Mouse (Mus musculus) forebrain, embryonic 16.5 days (tissue): ENCODE measurements around the gene Arpp21. TPM values are rescaled to one million over a fixed set of nuclear protein-coding genes. Genes with fewer than 3 reads are reported as not detected.
A peak's percentile ranks its signal among the peaks of the same experiment; 100 is the strongest.

ENCODE experiments used
- ATAC-seq: fragments of 200-750 bp; cut with Nextera tagmentation; 2 replicates; pipeline ENCODE4 v1.8.0; 2017; ENCODE audit warnings: mild to moderate bottlenecking, moderate library complexity
- H3K27ac ChIP-seq: fragments of 300-500 bp; sonication (generic); 2 replicates; pipeline ENCODE4 v1.5.1; 2014; ENCODE audit warnings: low read length, control low read depth
- H3K27me3 ChIP-seq: fragments of 300-500 bp; sonication (generic); replicated peaks from 2 replicates; pipeline ENCODE4 v1.6.1; 2014; ENCODE audit warnings: low read length; ENCODE audit not compliant: control insufficient read depth, insufficient read depth
- H3K36me3 ChIP-seq: fragments of 300-500 bp; sonication (generic); 2 replicates; pipeline ENCODE4 v1.6.1; 2014; ENCODE audit not compliant: control insufficient read depth, insufficient read depth
- H3K4me1 ChIP-seq: fragments of 300-500 bp; sonication (generic); replicated peaks from 2 replicates; pipeline ENCODE4 v1.6.1; 2014; ENCODE audit warnings: low read length; ENCODE audit not compliant: control insufficient read depth, insufficient read depth
- H3K4me2 ChIP-seq: fragments of 300-500 bp; sonication (generic); 2 replicates; pipeline ENCODE4 v1.6.1; 2014; ENCODE audit warnings: mild to moderate bottlenecking, low read length, control low read depth
- H3K4me3 ChIP-seq: fragments of 300-500 bp; sonication (generic); replicated peaks from 2 replicates; pipeline ENCODE4 v1.5.1; 2014; ENCODE audit warnings: mild to moderate bottlenecking, low read length, control low read depth
- H3K9ac ChIP-seq: fragments of 300-500 bp; sonication (generic); replicated peaks from 2 replicates; pipeline ENCODE4 v1.6.1; 2014; ENCODE audit warnings: low read depth, low read length, control low read depth
- H3K9me3 ChIP-seq: fragments of 300-500 bp; sonication (generic); 2 replicates; pipeline ENCODE4 v1.6.1; 2016; ENCODE audit warnings: low read length; ENCODE audit not compliant: control insufficient read depth
- WGBS: fragments of 180-500 bp; shearing (Covaris S2); extraction: QIAGEN DNeasy Blood & Tissue Kit; methylation state at CpG from one replicate; pipeline ENCODE4 v1.1.7; 2014; 5-methylcytosine and 5-hydroxymethylcytosine counted together
- polyA plus RNA-seq: library from polyadenylated mRNA; unstranded; fragments of >200 nt; fragmentation: Nextera tagmentation; extraction: Ambion mirVana; gene quantifications from 2 replicates; pipeline ENCODE4 v1.2.1, GENCODE M21; 2015

The Arpp21 gene
- polyA plus RNA-seq, 1 experiment from 2014 or later: 115 TPM

GRCm38 (mm10) chr9:112253730-112254129 is 18.0 kb upstream of the Arpp21 start:
- Histone ChIP-seq H3K4me2 (no peak overlapping the region), H3K9me3 (no peaks in the 10 kb centered on the region), H3K27me3 (no peaks in the 10 kb centered on the region), H3K36me3 (no peaks in the 10 kb centered on the region), H3K9ac (no peak overlapping the region), H3K4me1 (no peaks in the 10 kb centered on the region), H3K4me3 (no peak overlapping the region), H3K27ac (no peak overlapping the region)
- no peak for ATAC-seq
- WGBS: 88% methylated on average over 1 of the region's 1 CpGs

GRCm38 (mm10) chr9:112251857-112252256 is 16.1 kb upstream of the Arpp21 start:
- H3K4me3 ChIP-seq: no peak overlapping the region
- no peaks in the 10 kb centered on the region for H3K27me3 ChIP-seq
- no peaks in the 10 kb centered on the region for H3K9me3 ChIP-seq
- no peak overlapping the region for H3K9ac ChIP-seq
- no peak overlapping the region for H3K4me2 ChIP-seq
- H3K36me3 ChIP-seq: no peaks in the 10 kb centered on the region
- no peak overlapping the region for H3K27ac ChIP-seq
- no peak for ATAC-seq
- no peaks in the 10 kb centered on the region for H3K4me1 ChIP-seq
- 87% methylated on average over 3 of the region's 3 CpGs for WGBS

DNA sequence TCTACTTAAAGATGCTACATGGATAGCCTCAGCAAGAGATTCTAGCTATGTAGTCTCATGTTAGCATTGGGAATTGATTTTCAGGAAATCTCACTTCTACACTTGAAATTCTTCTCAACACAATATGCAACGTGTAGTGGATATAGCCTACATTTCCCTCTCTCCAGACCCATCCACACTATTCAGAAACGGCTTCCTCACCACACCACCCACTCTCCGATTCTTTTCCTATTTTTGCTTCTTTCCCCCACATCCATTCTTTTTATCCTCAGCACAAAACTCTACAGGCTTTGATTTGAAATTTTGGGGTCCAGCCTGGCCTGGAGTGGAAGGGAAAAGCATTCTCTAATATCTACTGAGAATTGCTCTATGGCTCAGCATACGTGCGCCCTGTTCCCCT is 15.6 kb upstream of the Arpp21 start:
- WGBS: 91% methylated on average over 5 of the region's 5 CpGs
- Histone ChIP-seq H3K4me2 (no peak overlapping the region), H3K27me3 (no peaks in the 10 kb centered on the region), H3K9ac (no peak overlapping the region), H3K27ac (no peak overlapping the region), H3K4me1 (no peaks in the 10 kb centered on the region), H3K4me3 (no peak overlapping the region), H3K36me3 (no peaks in the 10 kb centered on the region), H3K9me3 (no peaks in the 10 kb centered on the region)
- no peak for ATAC-seq

DNA sequence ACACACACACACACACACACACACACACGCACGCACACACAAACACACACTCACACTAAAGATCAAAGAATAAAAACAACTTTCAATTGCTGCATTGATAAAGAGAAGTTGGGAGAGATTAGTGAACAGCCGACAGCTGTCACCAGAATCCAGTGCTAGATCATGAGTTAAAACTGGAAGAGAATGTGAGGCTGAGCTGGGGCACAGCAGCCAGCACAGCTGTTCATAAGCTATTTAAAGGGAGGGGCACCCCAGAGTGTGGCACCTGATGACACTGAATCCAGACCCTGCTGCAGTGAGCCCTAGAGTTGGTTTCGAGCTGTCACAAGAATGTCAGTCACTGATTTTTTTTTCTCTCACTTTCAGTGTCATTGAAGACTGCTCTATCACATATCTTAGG is 14.0 kb upstream of the Arpp21 start:
- no peak for ATAC-seq
- Histone ChIP-seq H3K27me3 (no peaks in the 10 kb centered on the region), H3K36me3 (no peaks in the 10 kb centered on the region), H3K4me3 (no peak overlapping the region), H3K9me3 (no peaks in the 10 kb centered on the region), H3K27ac (no peak overlapping the region), H3K4me1 (no peaks in the 10 kb centered on the region), H3K9ac (no peak overlapping the region), H3K4me2 (no peak overlapping the region)
- WGBS: 87% methylated on average over 4 of the region's 4 CpGs

GRCm38 (mm10) chr9:112247183-112247582 is 11.4 kb upstream of the Arpp21 start:
- no peak overlapping the region for H3K9ac ChIP-seq
- no peaks in the 10 kb centered on the region for H3K27me3 ChIP-seq
- H3K36me3 ChIP-seq: no peaks in the 10 kb centered on the region
- no peaks in the 10 kb centered on the region for H3K9me3 ChIP-seq
- no peak for ATAC-seq
- H3K4me3 ChIP-seq: no peak overlapping the region
- no peak overlapping the region for H3K27ac ChIP-seq
- no peaks in the 10 kb centered on the region for H3K4me1 ChIP-seq
- no peak overlapping the region for H3K4me2 ChIP-seq
- 85% methylated on average over 2 of the region's 2 CpGs for WGBS

GRCm38 (mm10) chr9:112238168-112238567 is 2.4 kb upstream of the Arpp21 start:
- Histone ChIP-seq H3K9ac (no peak overlapping the region), H3K4me2 (no peak overlapping the region), H3K4me3 (no peak overlapping the region), H3K27ac (0 out of 2 replicates have a peak overlapping the region, but pooled peaks have one; percentile 32), H3K9me3 (no peaks in the 10 kb centered on the region), H3K36me3 (no peaks in the 10 kb centered on the region), H3K4me1 (peaks cover 9% of the 10 kb centered on the region; the same call in 1 of the 2 replicates), H3K27me3 (no peaks in the 10 kb centered on the region)
- WGBS: 68% methylated on average over 9 of the region's 9 CpGs
- no peak for ATAC-seq

DNA sequence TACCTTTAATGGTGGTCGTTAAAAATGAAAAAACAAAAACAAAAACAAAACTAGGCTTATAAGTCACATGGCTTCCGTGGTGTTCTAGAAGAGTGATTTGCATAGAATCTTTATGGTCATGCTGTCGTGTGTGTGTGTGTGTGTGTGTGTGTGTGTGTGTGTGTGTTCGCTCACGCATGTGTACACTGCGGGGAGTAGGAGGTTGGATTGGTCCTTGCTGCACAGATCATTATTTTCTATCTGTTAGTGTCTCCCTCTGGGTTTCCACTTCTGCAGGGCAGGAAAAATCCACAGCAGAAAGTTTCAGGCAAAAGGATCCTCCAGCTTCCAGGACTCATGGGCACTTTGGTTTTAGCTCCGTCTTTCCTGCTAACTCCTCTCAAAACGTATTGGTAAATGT is 813 bp upstream of the Arpp21 start:
- H3K9ac ChIP-seq: no peak overlapping the region
- H3K27ac ChIP-seq: no peak overlapping the region
- H3K36me3 ChIP-seq: no peaks in the 10 kb centered on the region
- 71% methylated on average over 8 of the region's 8 CpGs for WGBS
- no peak overlapping the region for H3K4me3 ChIP-seq
- H3K4me2 ChIP-seq: peak overlapping the region; percentile 13; the same call in 1 of the 2 replicates
- no peaks in the 10 kb centered on the region for H3K27me3 ChIP-seq
- peaks cover 9% of the 10 kb centered on the region; the same call in 1 of the 2 replicates for H3K4me1 ChIP-seq
- no peaks in the 10 kb centered on the region for H3K9me3 ChIP-seq
- no peak for ATAC-seq

DNA sequence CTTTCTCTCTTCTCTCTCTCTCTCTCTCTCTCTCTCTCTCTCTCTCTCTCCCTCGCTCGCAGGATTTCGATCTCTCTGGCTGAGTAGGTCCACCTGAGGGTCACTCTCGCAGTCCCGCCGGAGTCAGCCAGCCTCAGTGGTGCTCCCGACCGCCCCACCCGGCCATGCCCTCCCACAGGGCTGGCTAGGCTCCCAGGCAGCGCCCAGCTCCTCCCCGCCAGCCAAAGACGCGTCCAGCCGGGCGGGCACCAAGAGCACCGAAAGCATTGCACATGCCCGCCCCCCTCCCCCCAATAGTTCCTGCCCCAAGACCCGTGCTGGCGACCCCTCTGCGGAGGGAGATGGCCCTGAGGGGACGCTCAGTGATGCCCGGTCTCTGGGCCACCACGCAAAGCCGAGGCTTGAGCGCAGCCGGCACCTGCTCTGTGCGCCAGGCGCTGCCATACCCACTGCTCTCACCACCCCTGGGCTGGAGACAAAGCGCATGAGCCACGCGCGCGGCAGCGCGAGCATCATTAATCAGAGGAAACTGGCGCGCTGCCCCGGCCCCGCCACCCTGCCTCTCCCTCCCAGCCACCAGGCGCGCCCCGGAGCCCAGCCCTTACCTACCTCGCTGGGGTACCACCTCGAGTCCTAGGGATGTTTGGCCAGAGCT is 570 bp downstream of the Arpp21 start:
- under 1% methylated on average over 44 of the region's 44 CpGs for WGBS
- peak; percentile 94 for ATAC-seq

GRCm38 (mm10) chr9:112234505-112235024 is 1.2 kb downstream of the Arpp21 start:
- H3K4me3 ChIP-seq: peak overlapping the region; percentile 58
- peak overlapping the region; percentile 96 for H3K27ac ChIP-seq
- H3K36me3 ChIP-seq: no peaks in the 10 kb centered on the region
- peak overlapping the region; percentile 66 for H3K4me2 ChIP-seq
- peaks cover 9% of the 10 kb centered on the region; the same call in 1 of the 2 replicates for H3K4me1 ChIP-seq
- H3K9me3 ChIP-seq: no peaks in the 10 kb centered on the region
- peak overlapping the region; percentile 97 for H3K9ac ChIP-seq
- H3K27me3 ChIP-seq: no peaks in the 10 kb centered on the region
- whole genome bisulfite sequencing: under 1% methylated on average over 24 of the region's 24 CpGs
- peak; percentile 61 for ATAC-seq

More for the DNA sequence above, 570 bp downstream of the Arpp21 start:
- Histone ChIP-seq H3K9ac (peak overlapping the region; percentile 97), H3K27ac (peak overlapping the region; percentile 96), H3K9me3 (no peaks in the 10 kb centered on the region), H3K27me3 (no peaks in the 10 kb centered on the region), H3K4me1 (peaks cover 9% of the 10 kb centered on the region; the same call in 1 of the 2 replicates), H3K36me3 (no peaks in the 10 kb centered on the region), H3K4me3 (peak overlapping the region; percentile 58), H3K4me2 (peak overlapping the region; percentile 66)
